Mouse (Mus musculus) heart, postnatal 0 days (tissue): ENCODE measurements around the gene Thbs1. TPM values are rescaled to one million over a fixed set of nuclear protein-coding genes. Genes with fewer than 3 reads are reported as not detected.

Source experiments
- ATAC-seq: fragments of 200-750 bp; cut with Nextera tagmentation; 2 replicates; pipeline ENCODE4 v1.8.0; 2017; ENCODE audit warnings: low read depth, moderate number of reproducible peaks, moderate library complexity; ENCODE audit not compliant: insufficient read depth
- DNase-seq: peaks from one replicate; pipeline ENCODE4 v3.0.0-alpha.2; 2016; ENCODE audit warnings: low spot score
- H3K27ac ChIP-seq: fragments of 300-500 bp; sonication (generic); 2 replicates; pipeline ENCODE4 v1.5.1; 2014; ENCODE audit warnings: low read depth, mild to moderate bottlenecking
- H3K27me3 ChIP-seq: fragments of 300-500 bp; sonication (generic); 2 replicates; pipeline ENCODE4 v1.6.1; 2014; ENCODE audit warnings: low read length, mixed read lengths; ENCODE audit not compliant: control insufficient read depth, insufficient read depth
- H3K36me3 ChIP-seq: fragments of 300-500 bp; sonication (generic); replicated peaks from 2 replicates; pipeline ENCODE4 v1.6.1; 2014; ENCODE audit warnings: low read length, mixed read lengths; ENCODE audit not compliant: control insufficient read depth, insufficient read depth
- H3K4me1 ChIP-seq: fragments of 300-500 bp; sonication (generic); 2 replicates; pipeline ENCODE4 v1.6.1; 2014; ENCODE audit warnings: antibody characterized with exemption; ENCODE audit not compliant: control insufficient read depth, insufficient read depth
- H3K4me2 ChIP-seq: fragments of 300-500 bp; sonication (generic); 2 replicates; pipeline ENCODE4 v1.6.1; 2014; ENCODE audit warnings: low read depth, mild to moderate bottlenecking, low read length, moderate library complexity
- H3K4me3 ChIP-seq: fragments of 300-500 bp; sonication (generic); 2 replicates; pipeline ENCODE4 v1.5.1; 2014; ENCODE audit warnings: low read depth, low read length
- H3K9ac ChIP-seq: fragments of 300-500 bp; sonication (generic); replicated peaks from 2 replicates; pipeline ENCODE4 v1.6.1; 2014; ENCODE audit warnings: low read depth, low read length, mixed read lengths
- H3K9me3 ChIP-seq: fragments of 300-500 bp; sonication (generic); replicated peaks from 2 replicates; pipeline ENCODE4 v1.6.1; 2016; ENCODE audit warnings: low read length; ENCODE audit not compliant: control insufficient read depth
- CTCF ChIP-seq: IDR thresholded peaks from 2 replicates; pipeline ENCODE4 v1.5.1; 2016; ENCODE audit warnings: antibody characterized with exemption, control low read depth, low read depth
- EP300 ChIP-seq: IDR thresholded peaks from 2 replicates; pipeline ENCODE4 v1.6.1; 2016; ENCODE audit warnings: antibody characterized with exemption, low read depth
- WGBS: fragments of 180-500 bp; shearing (Covaris S2); extraction: QIAGEN DNeasy Blood & Tissue Kit; methylation state at CpG from one replicate; pipeline ENCODE4 v1.1.7; 2014; 5-methylcytosine and 5-hydroxymethylcytosine counted together
- polyA plus RNA-seq: library from polyadenylated mRNA; unstranded; fragments of >200 nt; fragmentation: Nextera tagmentation; extraction: Ambion mirVana; gene quantifications from 2 replicates; pipeline ENCODE4 v1.2.1, GENCODE M21; 2015
- total RNA-seq: library from RNA; depleted of rRNA; stranded (reverse); fragments of >200 nt; gene quantifications from 2 replicates; pipeline ENCODE4 v1.2.3, GENCODE M21; 2014; ENCODE audit warnings: low replicate concordance; rRNA removed

Gene Thbs1
- 62.6 and 68.1 TPM in 2 replicates for total RNA-seq
- 8.0 and 9.5 TPM in 2 replicates for polyA plus RNA-seq

- H3K9ac ChIP-seq, result peak within 1 kb of the TSS; percentile 43
- DNase-seq, result peak; percentile 61
- TF ChIP-seq EP300 (no peak), CTCF (no peak)
- H3K4me2 ChIP-seq, result peak within 1 kb of the TSS; percentile 93
- H3K4me3 ChIP-seq, result peak within 1 kb of the TSS; percentile 62
- ATAC-seq, result peak; percentile 66
- H3K4me1 ChIP-seq, result peaks cover 5% of the 10 kb centered on the region
- H3K27me3 ChIP-seq, result 0 out of 2 replicates have a peak, but pooled peaks cover 14% of the 10 kb centered on the region
- whole genome bisulfite sequencing, result under 1% methylated on average over 35 of the region's 36 CpGs
- peak within 1 kb of the TSS; percentile 70 for H3K27ac ChIP-seq
- no peaks in the 10 kb centered on the region for H3K36me3 ChIP-seq
- H3K9me3 ChIP-seq, result no peaks in the 10 kb centered on the region
Observed at GRCm38 (mm10) chr2:118111488-118112131, at the start of gene Thbs1. Gene Thbs1, plus strand, starts transcription at chr2:118111876.

- DNase-seq, result no peak
- WGBS, result 79% methylated on average over 11 of the region's 11 CpGs
- ATAC-seq, result peak; percentile 17; the same call in 1 of the 2 replicates
- H3K4me3 ChIP-seq, result no peak overlapping the region
- no peaks in the 10 kb centered on the region for H3K9me3 ChIP-seq
- TF ChIP-seq CTCF (no peak), EP300 (no peak)
- H3K36me3 ChIP-seq, result no peaks in the 10 kb centered on the region
- no peaks in the 10 kb centered on the region for H3K27me3 ChIP-seq
- H3K4me1 ChIP-seq, result no peaks in the 10 kb centered on the region
- H3K27ac ChIP-seq, result no peak overlapping the region
- no peak overlapping the region for H3K9ac ChIP-seq
- H3K4me2 ChIP-seq, result no peak overlapping the region
Observed at GRCm38 (mm10) chr2:118064121-118064764, 47.4 kb upstream of the Thbs1 start.

GRCm38 (mm10) chr2:118066065-118066770 lies 45.5 kb upstream of the Thbs1 start:
- no peak overlapping the region for H3K9ac ChIP-seq
- H3K9me3 ChIP-seq, result no peaks in the 10 kb centered on the region
- WGBS, result 34% methylated on average over 8 of the region's 8 CpGs
- no peaks in the 10 kb centered on the region for H3K4me1 ChIP-seq
- H3K4me3 ChIP-seq, result no peak overlapping the region
- H3K4me2 ChIP-seq, result no peak overlapping the region
- TF ChIP-seq EP300 (no peak), CTCF (no peak)
- ATAC-seq, result no peak
- H3K36me3 ChIP-seq, result no peaks in the 10 kb centered on the region
- no peaks in the 10 kb centered on the region for H3K27me3 ChIP-seq
- DNase-seq, result no peak
- no peak overlapping the region for H3K27ac ChIP-seq

GRCm38 (mm10) chr2:118069975-118070374 lies 41.7 kb upstream of the Thbs1 start:
- WGBS, result 51% methylated on average over 5 of the region's 5 CpGs
- TF ChIP-seq CTCF, result no peak
- no peak for TF ChIP-seq EP300
- no peak for ATAC-seq

GRCm38 (mm10) chr2:118072811-118073372 lies 38.8 kb upstream of the Thbs1 start:
- TF ChIP-seq CTCF (no peak), EP300 (no peak)
- Histone ChIP-seq H3K9me3 (no peaks in the 10 kb centered on the region), H3K9ac (no peak overlapping the region), H3K4me1 (no peaks in the 10 kb centered on the region), H3K27me3 (no peaks in the 10 kb centered on the region), H3K27ac (no peak overlapping the region), H3K4me2 (no peak overlapping the region), H3K36me3 (no peaks in the 10 kb centered on the region), H3K4me3 (no peak overlapping the region)
- no peak for DNase-seq
- no peak for ATAC-seq
- WGBS, result 67% methylated on average over 7 of the region's 7 CpGs

More at GRCm38 (mm10) chr2:118069975-118070374, 41.7 kb upstream of the Thbs1 start:
- H3K27me3 ChIP-seq, result no peaks in the 10 kb centered on the region
- H3K4me1 ChIP-seq, result no peaks in the 10 kb centered on the region
- no peaks in the 10 kb centered on the region for H3K36me3 ChIP-seq
- no peak overlapping the region for H3K27ac ChIP-seq
- no peak overlapping the region for H3K9ac ChIP-seq
- H3K4me3 ChIP-seq, result no peak overlapping the region
- no peak overlapping the region for H3K4me2 ChIP-seq
- DNase-seq, result no peak
- H3K9me3 ChIP-seq, result no peaks in the 10 kb centered on the region
